ENCODE assay signal across 40 mouse cellular contexts in genomic region chr2:156018106-156018505, GRCm38 (mm10). TPM values are rescaled to one million over a fixed set of nuclear protein-coding genes. Genes with fewer than 3 reads are reported as not detected.
"Had no signal": no experiment of that assay in that cellular context is flagged by ENCODE, and none has a peak within 500 bp of the region (broad histone marks: within the 10 kb centered on the region; RNA-seq: fewer than 3 reads in every experiment).

No protein-coding gene starts in this region.

- DNase-seq: heart, postnatal 10 days; heart, postnatal 14 days; heart, postnatal 36 days; heart, postnatal 4 days; kidney, adult 11 months; kidney, adult 18-20 months; kidney, adult 2 months; kidney, adult 8-10 months; kidney, adult 9 months; kidney, postnatal 10 days; kidney, postnatal 14 days; kidney, postnatal 25 days; kidney, postnatal 36 days; kidney, postnatal 4 days; layer of hippocampus, adult 9-11 months; layer of hippocampus, postnatal 36 days had no signal

RNA-seq across cellular contexts. Expression of gene Fer1l4, which starts 34.6 kb away (rescaled TPM):
- total RNA-seq: heart, postnatal 10 days; heart, postnatal 14 days; heart, postnatal 25 days; heart, postnatal 36 days; heart, postnatal 4 days; hematopoietic stem cell, adult 5-6 weeks; hindbrain, postnatal 0 days; layer of hippocampus, adult 18-20 months; layer of hippocampus, adult 2 months; layer of hippocampus, adult 8-10 months; layer of hippocampus, postnatal 10 days; layer of hippocampus, postnatal 14 days; layer of hippocampus, postnatal 25 days; layer of hippocampus, postnatal 36 days; left cerebral cortex, adult 18-20 months; left cerebral cortex, adult 2 months; left cerebral cortex, adult 8-10 months had no signal
- polyA plus RNA-seq: heart, embryonic 14.5 days; heart, embryonic 15.5 days; heart, embryonic 16.5 days; heart, postnatal 0 days; hindbrain, embryonic 10.5 days; hindbrain, embryonic 11.5 days; hindbrain, embryonic 13.5 days; hindbrain, embryonic 14.5 days; hindbrain, embryonic 15.5 days; hindbrain, embryonic 16.5 days; hindbrain, postnatal 0 days; inflammation-experienced regulatory T-cells, adult 6 months; kidney, embryonic 15.5 days had no signal
